Mouse (Mus musculus): ENCODE data around the gene Ap1ar. TPM values are rescaled to one million over a fixed set of nuclear protein-coding genes. Genes with fewer than 3 reads are reported as not detected.
A peak's percentile ranks its signal among the peaks of the same experiment; 100 is the strongest.

The Ap1ar gene
- total and polyA plus RNA-seq, 2 experiments: 10.0 to 21.1 TPM

- Histone ChIP-seq H3K4me3 (ENCODE audit: insufficient read depth, low read depth, low read length) (no peak overlapping the region), H3K27ac (replicated peaks; ENCODE audit: insufficient read depth, low read depth, low read length) (no peak overlapping the region), H3K4me1 (ENCODE audit: control insufficient read depth, insufficient read depth, low read length) (no peaks in the 10 kb centered on the region), H3K27me3 (ENCODE audit: control insufficient read depth, insufficient read depth, low read length) (no peaks in the 10 kb centered on the region), H3K79me2 (ENCODE audit: control insufficient read depth, insufficient read depth, low read length) (no peaks in the 10 kb centered on the region), H3K9ac (ENCODE audit: low read depth, low read length) (no peak overlapping the region), H3K36me3 (ENCODE audit: control insufficient read depth, insufficient read depth, low read length) (no peaks in the 10 kb centered on the region)
- WGBS: 84% methylated on average over 4 of the region's 4 CpGs
- DNase-seq (ENCODE audit: extremely low read depth, low read depth, low spot score): no peak
- TF ChIP-seq CTCF (IDR thresholded peaks at IDR 0.05; ENCODE audit: low read depth, low read length) (no peak), POLR2A (IDR thresholded peaks at IDR 0.05; ENCODE audit: extremely low read depth, insufficient read depth, low read length) (no peak)
Measured at GRCm38 (mm10) chr3:127862479-127862878, 25.2 kb upstream of the Ap1ar start.

DNA sequence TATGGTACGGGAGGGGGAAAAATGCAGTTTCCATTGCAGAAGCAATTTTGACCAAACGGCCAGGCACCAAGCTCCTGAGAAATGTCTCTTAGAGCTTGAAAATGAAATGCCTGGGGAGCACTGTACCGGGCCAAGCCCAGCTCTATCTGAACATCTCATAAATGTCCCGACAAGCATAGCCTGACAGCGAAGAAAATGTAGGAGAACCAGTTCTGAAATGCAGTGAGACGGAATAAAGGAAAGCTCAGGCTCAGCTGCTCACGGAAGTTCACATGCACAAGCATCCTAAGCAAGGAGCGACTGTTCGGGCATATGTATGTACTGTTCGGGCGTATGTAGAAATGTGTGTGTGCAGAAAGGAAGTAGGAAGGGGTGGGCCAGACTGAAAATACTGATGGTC is 24.0 kb upstream of the Ap1ar start:
- no peak for DNase-seq (ENCODE audit: extremely low read depth, low read depth, low spot score)
- Histone ChIP-seq H3K4me3 (ENCODE audit: insufficient read depth, low read depth, low read length) (no peak overlapping the region), H3K27ac (replicated peaks; ENCODE audit: insufficient read depth, low read depth, low read length) (no peak overlapping the region), H3K4me1 (ENCODE audit: control insufficient read depth, insufficient read depth, low read length) (no peaks in the 10 kb centered on the region), H3K36me3 (ENCODE audit: control insufficient read depth, insufficient read depth, low read length) (no peaks in the 10 kb centered on the region), H3K9ac (ENCODE audit: low read depth, low read length) (no peak overlapping the region), H3K79me2 (ENCODE audit: control insufficient read depth, insufficient read depth, low read length) (no peaks in the 10 kb centered on the region), H3K27me3 (ENCODE audit: control insufficient read depth, insufficient read depth, low read length) (no peaks in the 10 kb centered on the region)
- TF ChIP-seq POLR2A (IDR thresholded peaks at IDR 0.05; ENCODE audit: extremely low read depth, insufficient read depth, low read length) (no peak), CTCF (IDR thresholded peaks at IDR 0.05; ENCODE audit: low read depth, low read length) (no peak)
- 90% methylated on average over 11 of the region's 11 CpGs for WGBS

DNA sequence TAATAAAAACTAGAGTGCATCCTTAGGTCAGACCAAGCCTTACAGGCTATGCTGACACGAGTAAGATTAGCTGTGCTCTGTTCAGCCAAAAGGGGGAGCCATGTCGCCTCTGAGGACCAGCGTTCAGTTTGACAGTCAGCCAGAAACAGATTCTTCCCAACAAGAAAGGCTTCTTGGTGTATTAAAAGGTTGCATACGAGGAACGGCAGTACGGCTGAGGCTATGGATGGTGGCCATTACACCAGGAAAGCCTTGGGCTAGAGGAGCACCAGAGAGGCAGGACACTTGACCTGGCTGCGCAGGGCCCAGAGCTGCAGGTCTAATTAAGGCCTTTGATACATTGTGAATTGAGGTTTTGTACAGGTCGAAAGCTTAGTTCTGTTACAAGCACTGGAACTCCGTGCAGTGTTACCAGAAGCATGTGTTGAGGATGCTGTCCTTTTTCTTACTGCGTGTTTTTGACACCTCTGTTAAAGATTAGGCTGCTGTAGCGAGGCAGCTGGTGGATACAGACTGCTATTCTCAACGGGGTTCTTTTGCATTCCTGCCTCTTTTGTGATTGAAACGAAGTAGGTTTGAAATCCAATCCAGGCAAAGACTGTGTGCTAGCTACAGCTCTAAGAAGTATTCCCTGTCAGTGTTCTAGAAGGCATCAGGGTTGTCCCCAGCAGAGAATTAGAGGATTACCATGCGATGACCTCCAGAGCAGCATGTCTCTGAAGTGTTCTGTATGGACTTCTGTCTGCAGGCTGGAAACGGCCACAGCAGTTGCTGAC is 16.3 kb upstream of the Ap1ar start:
- TF ChIP-seq CTCF (IDR thresholded peaks at IDR 0.05; ENCODE audit: low read depth, low read length) (peak; percentile 78), POLR2A (IDR thresholded peaks at IDR 0.05; ENCODE audit: extremely low read depth, insufficient read depth, low read length) (no peak)
- no peaks in the 10 kb centered on the region for H3K79me2 ChIP-seq (ENCODE audit: control insufficient read depth, insufficient read depth, low read length)
- DNase-seq (ENCODE audit: extremely low read depth, low read depth, low spot score): peak; percentile 69
- H3K27ac ChIP-seq (replicated peaks; ENCODE audit: insufficient read depth, low read depth, low read length): no peak overlapping the region
- H3K4me3 ChIP-seq (ENCODE audit: insufficient read depth, low read depth, low read length): no peak overlapping the region
- no peaks in the 10 kb centered on the region for H3K27me3 ChIP-seq (ENCODE audit: control insufficient read depth, insufficient read depth, low read length)
- H3K4me1 ChIP-seq (ENCODE audit: control insufficient read depth, insufficient read depth, low read length): no peaks in the 10 kb centered on the region
- 42% methylated on average over 15 of the region's 15 CpGs for WGBS
- H3K9ac ChIP-seq (ENCODE audit: low read depth, low read length): no peak overlapping the region
- no peaks in the 10 kb centered on the region for H3K36me3 ChIP-seq (ENCODE audit: control insufficient read depth, insufficient read depth, low read length)

- TF ChIP-seq POLR2A (IDR thresholded peaks at IDR 0.05; ENCODE audit: extremely low read depth, insufficient read depth, low read length) (no peak), CTCF (IDR thresholded peaks at IDR 0.05; ENCODE audit: low read depth, low read length) (no peak)
- WGBS: 77% methylated on average over 9 of the region's 9 CpGs
- Histone ChIP-seq H3K9ac (ENCODE audit: low read depth, low read length) (no peak overlapping the region), H3K36me3 (ENCODE audit: control insufficient read depth, insufficient read depth, low read length) (no peaks in the 10 kb centered on the region), H3K27ac (replicated peaks; ENCODE audit: insufficient read depth, low read depth, low read length) (no peak overlapping the region), H3K4me3 (ENCODE audit: insufficient read depth, low read depth, low read length) (no peak overlapping the region), H3K27me3 (ENCODE audit: control insufficient read depth, insufficient read depth, low read length) (no peaks in the 10 kb centered on the region), H3K4me1 (ENCODE audit: control insufficient read depth, insufficient read depth, low read length) (no peaks in the 10 kb centered on the region), H3K79me2 (ENCODE audit: control insufficient read depth, insufficient read depth, low read length) (no peaks in the 10 kb centered on the region)
- DNase-seq (ENCODE audit: extremely low read depth, low read depth, low spot score): no peak
Measured at GRCm38 (mm10) chr3:127852722-127853121, 15.4 kb upstream of the Ap1ar start.

- Histone ChIP-seq H3K4me1 (ENCODE audit: control insufficient read depth, insufficient read depth, low read length) (no peaks in the 10 kb centered on the region), H3K9ac (ENCODE audit: low read depth, low read length) (no peak overlapping the region), H3K27ac (replicated peaks; ENCODE audit: insufficient read depth, low read depth, low read length) (no peak overlapping the region), H3K27me3 (ENCODE audit: control insufficient read depth, insufficient read depth, low read length) (no peaks in the 10 kb centered on the region), H3K4me3 (ENCODE audit: insufficient read depth, low read depth, low read length) (no peak overlapping the region), H3K36me3 (ENCODE audit: control insufficient read depth, insufficient read depth, low read length) (no peaks in the 10 kb centered on the region), H3K79me2 (ENCODE audit: control insufficient read depth, insufficient read depth, low read length) (no peaks in the 10 kb centered on the region)
- DNase-seq (ENCODE audit: extremely low read depth, low read depth, low spot score): no peak
- TF ChIP-seq CTCF (IDR thresholded peaks at IDR 0.05; ENCODE audit: low read depth, low read length): no peak
- TF ChIP-seq POLR2A (IDR thresholded peaks at IDR 0.05; ENCODE audit: extremely low read depth, insufficient read depth, low read length): no peak
- 81% methylated on average over 9 of the region's 9 CpGs for WGBS
Measured at GRCm38 (mm10) chr3:127850776-127851646, 13.7 kb upstream of the Ap1ar start.
